Mouse (Mus musculus) induced T-regulatory cell, adult 2 months (primary cell): ENCODE measurements at regions not wholly inside any gene's neighbourhood (a gene's known extent, or its start where the extent isn't known, plus 50 kb on each side); places are given as distances from the start of the nearest gene placed in this dataset.

Source experiments
- DNase-seq: peaks from one replicate; pipeline ENCODE4 v3.0.0-alpha.2; 2012; ENCODE audit warnings: low read depth

- no peak for DNase-seq
Measured at GRCm38 (mm10) chr5:46086885-46087284, 229.5 kb upstream of the Lcorl start.

GRCm38 (mm10) chr5:46083293-46083692 is 225.9 kb upstream of the Lcorl start:
- no peak for DNase-seq

GRCm38 (mm10) chr5:46073744-46074143 is 216.3 kb upstream of the Lcorl start:
- no peak for DNase-seq

GRCm38 (mm10) chr5:46073136-46073535 is 215.7 kb upstream of the Lcorl start:
- DNase-seq: no peak

GRCm38 (mm10) chr5:46059910-46060309 is 202.5 kb upstream of the Lcorl start:
- DNase-seq: no peak

- DNase-seq: no peak
Measured at GRCm38 (mm10) chr5:46054850-46055249, 197.4 kb upstream of the Lcorl start.

- DNase-seq: no peak
Measured at GRCm38 (mm10) chr5:46042684-46043348, 185.4 kb upstream of the Lcorl start.

GRCm38 (mm10) chr5:46033008-46033676 is 175.7 kb upstream of the Lcorl start:
- no peak for DNase-seq

- no peak for DNase-seq
Measured at GRCm38 (mm10) chr5:46032206-46032605, 174.8 kb upstream of the Lcorl start.

GRCm38 (mm10) chr5:46024138-46024537 is 166.7 kb upstream of the Lcorl start:
- DNase-seq: no peak

GRCm38 (mm10) chr5:46023456-46023855 is 166.0 kb upstream of the Lcorl start:
- DNase-seq: no peak

- DNase-seq: no peak
Measured at GRCm38 (mm10) chr5:46022047-46022422, 164.6 kb upstream of the Lcorl start.

- no peak for DNase-seq
Measured at GRCm38 (mm10) chr5:46021398-46022046, 164.1 kb upstream of the Lcorl start.

- no peak for DNase-seq
Measured at GRCm38 (mm10) chr5:46020175-46020574, 162.8 kb upstream of the Lcorl start.

- no peak for DNase-seq
Measured at GRCm38 (mm10) chr5:46007446-46007845, 150.0 kb upstream of the Lcorl start.

- no peak for DNase-seq
Measured at GRCm38 (mm10) chr5:46006691-46007090, 149.3 kb upstream of the Lcorl start.

GRCm38 (mm10) chr5:46006228-46006627 is 148.8 kb upstream of the Lcorl start:
- no peak for DNase-seq

GRCm38 (mm10) chr5:46005631-46006030 is 148.2 kb upstream of the Lcorl start:
- DNase-seq: no peak

- no peak for DNase-seq
Measured at GRCm38 (mm10) chr5:46002011-46002410, 144.6 kb upstream of the Lcorl start.

- DNase-seq: no peak
Measured at GRCm38 (mm10) chr5:45957766-45958165, 100.4 kb upstream of the Lcorl start.

- DNase-seq: no peak
Measured at GRCm38 (mm10) chr5:45943970-45944369, 86.6 kb upstream of the Lcorl start.

GRCm38 (mm10) chr5:45932970-45933369 is 75.6 kb upstream of the Lcorl start:
- DNase-seq: no peak

GRCm38 (mm10) chr5:45931252-45931651 is 73.8 kb upstream of the Lcorl start:
- no peak for DNase-seq
